Mouse (Mus musculus): ENCODE results near the gene Csf3.

- TF ChIP-seq EP300 (IDR thresholded peaks at IDR 0.05; ENCODE audit: insufficient read depth, low read depth, low read length), result no peak
- peak; percentile 91 for TF ChIP-seq CTCF (IDR thresholded peaks at IDR 0.05; ENCODE audit: low read depth, low read length)
These were observed 1.2 kb upstream of the Csf3 start for GRCm38 (mm10) chr11:98699911-98700310.

Measured in ES-Bruce4 (cell line).